Mouse (Mus musculus): ENCODE results near the gene Pacs2. TPM values are rescaled to one million over a fixed set of nuclear protein-coding genes. Genes with fewer than 3 reads are reported as not detected.
A peak's percentile ranks its signal among the peaks of the same experiment; 100 is the strongest.

Gene Pacs2
- polyA plus RNA-seq, 1 experiment from 2014 or later, result 9.8 TPM

GRCm38 (mm10) chr12:113023082-113023481, 8.8 kb downstream of the Pacs2 start:
- Histone ChIP-seq H3K9me3 (replicated peaks; ENCODE audit: control insufficient read depth, low read length) (no peaks in the 10 kb centered on the region), H3K27me3 (ENCODE audit: control insufficient read depth, insufficient read depth, low read length) (no peaks in the 10 kb centered on the region), H3K9ac (replicated peaks; ENCODE audit: low read length) (no peak overlapping the region), H3K4me2 (ENCODE audit: low read depth, low read length) (no peak overlapping the region), H3K36me3 (replicated peaks; ENCODE audit: control insufficient read depth, insufficient read depth, low read depth, low read length) (no peaks in the 10 kb centered on the region; the same call in 1 of the 2 replicates), H3K27ac (replicated peaks; ENCODE audit: low read depth, low read length) (no peak overlapping the region), H3K4me1 (ENCODE audit: control insufficient read depth, insufficient read depth, low read length) (no peaks in the 10 kb centered on the region), H3K4me3 (ENCODE audit: low read depth, low read length) (no peak overlapping the region)
- WGBS, result 85% methylated on average over 4 of the region's 4 CpGs
- DNase-seq (ENCODE audit: low spot score), result no peak
- ATAC-seq (replicated peaks; ENCODE audit: insufficient number of reproducible peaks, low FRiP score, low TSS enrichment, low read depth), result no peak

GRCm38 (mm10) chr12:113026557-113026956, 12.2 kb downstream of the Pacs2 start:
- H3K36me3 ChIP-seq (replicated peaks; ENCODE audit: control insufficient read depth, insufficient read depth, low read depth, low read length), result no peaks in the 10 kb centered on the region; the same call in 1 of the 2 replicates

GRCm38 (mm10) chr12:113027495-113027894, 13.2 kb downstream of the Pacs2 start:
- no peaks in the 10 kb centered on the region for H3K27me3 ChIP-seq (ENCODE audit: control insufficient read depth, insufficient read depth, low read length)
- no peak overlapping the region for H3K4me3 ChIP-seq (ENCODE audit: low read depth, low read length)
- WGBS, result 78% methylated on average over 2 of the region's 2 CpGs
- no peak for DNase-seq (ENCODE audit: low spot score)
- H3K36me3 ChIP-seq (replicated peaks; ENCODE audit: control insufficient read depth, insufficient read depth, low read depth, low read length), result no peaks in the 10 kb centered on the region; the same call in 1 of the 2 replicates
- H3K4me2 ChIP-seq (ENCODE audit: low read depth, low read length), result no peak overlapping the region
- ATAC-seq (replicated peaks; ENCODE audit: insufficient number of reproducible peaks, low FRiP score, low TSS enrichment, low read depth), result no peak
- H3K4me1 ChIP-seq (ENCODE audit: control insufficient read depth, insufficient read depth, low read length), result no peaks in the 10 kb centered on the region
- no peaks in the 10 kb centered on the region for H3K9me3 ChIP-seq (replicated peaks; ENCODE audit: control insufficient read depth, low read length)
- no peak overlapping the region for H3K27ac ChIP-seq (replicated peaks; ENCODE audit: low read depth, low read length)
- no peak overlapping the region for H3K9ac ChIP-seq (replicated peaks; ENCODE audit: low read length)

More at GRCm38 (mm10) chr12:113026557-113026956, 12.2 kb downstream of the Pacs2 start:
- H3K27ac ChIP-seq (replicated peaks; ENCODE audit: low read depth, low read length), result no peak overlapping the region
- H3K9me3 ChIP-seq (replicated peaks; ENCODE audit: control insufficient read depth, low read length), result no peaks in the 10 kb centered on the region
- DNase-seq (ENCODE audit: low spot score) (no peak), ATAC-seq (replicated peaks; ENCODE audit: insufficient number of reproducible peaks, low FRiP score, low TSS enrichment, low read depth) (no peak)
- no peak overlapping the region for H3K4me2 ChIP-seq (ENCODE audit: low read depth, low read length)
- no peaks in the 10 kb centered on the region for H3K27me3 ChIP-seq (ENCODE audit: control insufficient read depth, insufficient read depth, low read length)
- no peak overlapping the region for H3K9ac ChIP-seq (replicated peaks; ENCODE audit: low read length)
- WGBS, result 92% methylated on average over 1 of the region's 1 CpGs
- no peak overlapping the region for H3K4me3 ChIP-seq (ENCODE audit: low read depth, low read length)
- no peaks in the 10 kb centered on the region for H3K4me1 ChIP-seq (ENCODE audit: control insufficient read depth, insufficient read depth, low read length)

GRCm38 (mm10) chr12:113028067-113028466, 13.8 kb downstream of the Pacs2 start:
- Histone ChIP-seq H3K4me1 (ENCODE audit: control insufficient read depth, insufficient read depth, low read length) (no peaks in the 10 kb centered on the region), H3K4me2 (ENCODE audit: low read depth, low read length) (no peak overlapping the region), H3K9me3 (replicated peaks; ENCODE audit: control insufficient read depth, low read length) (no peaks in the 10 kb centered on the region), H3K36me3 (replicated peaks; ENCODE audit: control insufficient read depth, insufficient read depth, low read depth, low read length) (no peaks in the 10 kb centered on the region; the same call in 1 of the 2 replicates), H3K9ac (replicated peaks; ENCODE audit: low read length) (no peak overlapping the region), H3K27me3 (ENCODE audit: control insufficient read depth, insufficient read depth, low read length) (no peaks in the 10 kb centered on the region), H3K4me3 (ENCODE audit: low read depth, low read length) (no peak overlapping the region), H3K27ac (replicated peaks; ENCODE audit: low read depth, low read length) (no peak overlapping the region)
- DNase-seq (ENCODE audit: low spot score), result peak; percentile 13
- 63% methylated on average over 5 of the region's 5 CpGs for WGBS
- ATAC-seq (replicated peaks; ENCODE audit: insufficient number of reproducible peaks, low FRiP score, low TSS enrichment, low read depth), result peak; percentile 35; the same call in 1 of the 2 replicates

- 78% methylated on average over 9 of the region's 9 CpGs for WGBS
- ATAC-seq (replicated peaks; ENCODE audit: insufficient number of reproducible peaks, low FRiP score, low TSS enrichment, low read depth) (no peak), DNase-seq (ENCODE audit: low spot score) (no peak)
- Histone ChIP-seq H3K4me2 (ENCODE audit: low read depth, low read length) (no peak overlapping the region), H3K9ac (replicated peaks; ENCODE audit: low read length) (no peak overlapping the region), H3K4me3 (ENCODE audit: low read depth, low read length) (no peak overlapping the region), H3K9me3 (replicated peaks; ENCODE audit: control insufficient read depth, low read length) (no peaks in the 10 kb centered on the region), H3K4me1 (ENCODE audit: control insufficient read depth, insufficient read depth, low read length) (no peaks in the 10 kb centered on the region), H3K36me3 (replicated peaks; ENCODE audit: control insufficient read depth, insufficient read depth, low read depth, low read length) (no peaks in the 10 kb centered on the region), H3K27ac (replicated peaks; ENCODE audit: low read depth, low read length) (no peak overlapping the region), H3K27me3 (ENCODE audit: control insufficient read depth, insufficient read depth, low read length) (no peaks in the 10 kb centered on the region)
Observed at GRCm38 (mm10) chr12:113028898-113029297, 14.6 kb downstream of the Pacs2 start.

- H3K9me3 ChIP-seq (replicated peaks; ENCODE audit: control insufficient read depth, low read length), result no peaks in the 10 kb centered on the region
- no peak for DNase-seq (ENCODE audit: low spot score)
- H3K9ac ChIP-seq (replicated peaks; ENCODE audit: low read length), result no peak overlapping the region
- H3K36me3 ChIP-seq (replicated peaks; ENCODE audit: control insufficient read depth, insufficient read depth, low read depth, low read length), result no peaks in the 10 kb centered on the region
- H3K27ac ChIP-seq (replicated peaks; ENCODE audit: low read depth, low read length), result no peak overlapping the region
- no peak overlapping the region for H3K4me2 ChIP-seq (ENCODE audit: low read depth, low read length)
- H3K27me3 ChIP-seq (ENCODE audit: control insufficient read depth, insufficient read depth, low read length), result no peaks in the 10 kb centered on the region
- no peak overlapping the region for H3K4me3 ChIP-seq (ENCODE audit: low read depth, low read length)
- ATAC-seq (replicated peaks; ENCODE audit: insufficient number of reproducible peaks, low FRiP score, low TSS enrichment, low read depth), result no peak
- WGBS, result 67% methylated on average over 4 of the region's 4 CpGs
- no peaks in the 10 kb centered on the region for H3K4me1 ChIP-seq (ENCODE audit: control insufficient read depth, insufficient read depth, low read length)
Observed at GRCm38 (mm10) chr12:113030046-113030445, 15.7 kb downstream of the Pacs2 start.

GRCm38 (mm10) chr12:113030993-113031392, 16.7 kb downstream of the Pacs2 start:
- H3K27ac ChIP-seq (replicated peaks; ENCODE audit: low read depth, low read length), result no peak overlapping the region
- H3K4me3 ChIP-seq (ENCODE audit: low read depth, low read length), result no peak overlapping the region
- no peaks in the 10 kb centered on the region for H3K27me3 ChIP-seq (ENCODE audit: control insufficient read depth, insufficient read depth, low read length)
- H3K36me3 ChIP-seq (replicated peaks; ENCODE audit: control insufficient read depth, insufficient read depth, low read depth, low read length), result no peaks in the 10 kb centered on the region
- H3K4me1 ChIP-seq (ENCODE audit: control insufficient read depth, insufficient read depth, low read length), result no peaks in the 10 kb centered on the region
- H3K4me2 ChIP-seq (ENCODE audit: low read depth, low read length), result no peak overlapping the region
- 81% methylated on average over 9 of the region's 9 CpGs for WGBS
- no peak overlapping the region for H3K9ac ChIP-seq (replicated peaks; ENCODE audit: low read length)
- no peaks in the 10 kb centered on the region for H3K9me3 ChIP-seq (replicated peaks; ENCODE audit: control insufficient read depth, low read length)
- DNase-seq (ENCODE audit: low spot score) (no peak), ATAC-seq (replicated peaks; ENCODE audit: insufficient number of reproducible peaks, low FRiP score, low TSS enrichment, low read depth) (no peak)

- no peak overlapping the region for H3K4me2 ChIP-seq (ENCODE audit: low read depth, low read length)
- H3K27ac ChIP-seq (replicated peaks; ENCODE audit: low read depth, low read length), result no peak overlapping the region
- WGBS, result 86% methylated on average over 6 of the region's 6 CpGs
- no peak overlapping the region for H3K9ac ChIP-seq (replicated peaks; ENCODE audit: low read length)
- H3K36me3 ChIP-seq (replicated peaks; ENCODE audit: control insufficient read depth, insufficient read depth, low read depth, low read length), result no peaks in the 10 kb centered on the region
- DNase-seq (ENCODE audit: low spot score) (no peak), ATAC-seq (replicated peaks; ENCODE audit: insufficient number of reproducible peaks, low FRiP score, low TSS enrichment, low read depth) (no peak)
- H3K4me1 ChIP-seq (ENCODE audit: control insufficient read depth, insufficient read depth, low read length), result no peaks in the 10 kb centered on the region
- H3K27me3 ChIP-seq (ENCODE audit: control insufficient read depth, insufficient read depth, low read length), result no peaks in the 10 kb centered on the region
- no peaks in the 10 kb centered on the region for H3K9me3 ChIP-seq (replicated peaks; ENCODE audit: control insufficient read depth, low read length)
- H3K4me3 ChIP-seq (ENCODE audit: low read depth, low read length), result no peak overlapping the region
Observed at GRCm38 (mm10) chr12:113031441-113031840, 17.1 kb downstream of the Pacs2 start.
